Mouse (Mus musculus) spleen, adult 2 months (tissue): ENCODE results near the gene Gan. TPM values are rescaled to one million over a fixed set of nuclear protein-coding genes. Genes with fewer than 3 reads are reported as not detected.

Source experiments
- DNase-seq, 2 experiments: peaks; one replicate each; pipeline versions ENCODE4 v3.0.0 to v3.0.0-alpha.2; 2012 to 2021; ENCODE audit warnings: low spot score in 2 of 2, low read depth in 1 of 2
- H3K27ac ChIP-seq: fragments of 200-500 bp; 2 replicates; pipeline ENCODE4 v1.5.1; 2012; ENCODE audit warnings: low read length, inconsistent platforms; ENCODE audit not compliant: insufficient read depth
- H3K27me3 ChIP-seq: fragments of 200-500 bp; 2 replicates; pipeline ENCODE4 v1.6.1; 2012; ENCODE audit warnings: mild to moderate bottlenecking, moderate library complexity, low read length, inconsistent platforms; ENCODE audit not compliant: control insufficient read depth, insufficient read depth
- H3K36me3 ChIP-seq: fragments of 200-500 bp; 2 replicates; pipeline ENCODE4 v1.6.1; 2012; ENCODE audit warnings: mild to moderate bottlenecking, low read length, inconsistent platforms; ENCODE audit not compliant: control insufficient read depth, insufficient read depth
- H3K4me1 ChIP-seq: fragments of 200-500 bp; 2 replicates; pipeline ENCODE4 v1.6.1; 2011; ENCODE audit warnings: inconsistent platforms; ENCODE audit not compliant: control insufficient read depth, insufficient read depth, insufficient read length
- H3K4me3 ChIP-seq: fragments of 200-500 bp; 2 replicates; pipeline ENCODE4 v1.5.1; 2011; ENCODE audit warnings: mild to moderate bottlenecking, inconsistent platforms; ENCODE audit not compliant: insufficient read depth, insufficient read length; ENCODE audit errors: extremely low read depth
- CTCF ChIP-seq: fragments of 200-500 bp; IDR thresholded peaks from 2 replicates; pipeline ENCODE4 v1.5.1; 2011; ENCODE audit warnings: mild to moderate bottlenecking, inconsistent platforms; ENCODE audit not compliant: insufficient read depth, insufficient read length, insufficient replicate concordance; ENCODE audit errors: extremely low read depth
- POLR2A ChIP-seq: fragments of 200-500 bp; IDR thresholded peaks from 2 replicates; pipeline ENCODE4 v1.6.1; 2011; ENCODE audit warnings: low read depth, low read length, inconsistent platforms
- whole genome bisulfite sequencing: fragments of 180-500 bp; shearing (Covaris S2); methylation state at CpG from one replicate; pipeline ENCODE4 v1.1.7; 2018; 5-methylcytosine and 5-hydroxymethylcytosine counted together
- polyA plus RNA-seq: library from polyadenylated mRNA; depleted of rRNA; stranded (reverse); fragments of >200 nt; gene quantifications from 2 replicates; pipeline ENCODE4 v1.2.3, GENCODE M21; 2012

Gene Gan
- polyA plus RNA-seq, 1 experiment, result 2.9 TPM

- Histone ChIP-seq H3K27me3 (no peaks in the 10 kb centered on the region), H3K27ac (no peak overlapping the region; the same call in 1 of the 2 replicates), H3K36me3 (peaks cover 10% of the 10 kb centered on the region; the same call in 1 of the 2 replicates), H3K4me1 (peaks cover 4% of the 10 kb centered on the region; the same call in 1 of the 2 replicates), H3K4me3 (no peak overlapping the region)
- no peak for DNase-seq
- 94% methylated on average over 6 of the region's 6 CpGs for WGBS
- TF ChIP-seq CTCF (no peak), POLR2A (no peak)
Observed at GRCm38 (mm10) chr8:117197551-117197950, 39.6 kb downstream of the Gan start.

GRCm38 (mm10) chr8:117198141-117198935, 40.4 kb downstream of the Gan start:
- peaks cover 4% of the 10 kb centered on the region; the same call in 1 of the 2 replicates for H3K4me1 ChIP-seq
- peaks cover 10% of the 10 kb centered on the region; the same call in 1 of the 2 replicates for H3K36me3 ChIP-seq
- DNase-seq, result peak; percentile 69 to 85
- TF ChIP-seq CTCF, result peak; percentile 67; the same call in 1 of the 2 replicates
- TF ChIP-seq POLR2A, result no peak
- 24% methylated on average over 20 of the region's 20 CpGs for WGBS
- peak overlapping the region; percentile 14; the same call in 1 of the 2 replicates for H3K4me3 ChIP-seq
- no peaks in the 10 kb centered on the region for H3K27me3 ChIP-seq
- H3K27ac ChIP-seq, result peak overlapping the region; percentile 36

- 86% methylated on average over 6 of the region's 6 CpGs for WGBS
- peaks cover 4% of the 10 kb centered on the region; the same call in 1 of the 2 replicates for H3K4me1 ChIP-seq
Observed at GRCm38 (mm10) chr8:117199658-117200057, 41.7 kb downstream of the Gan start.

GRCm38 (mm10) chr8:117200346-117200745, 42.4 kb downstream of the Gan start:
- TF ChIP-seq POLR2A (no peak), CTCF (no peak)
- whole genome bisulfite sequencing, result 83% methylated on average over 13 of the region's 13 CpGs
- Histone ChIP-seq H3K4me1 (peaks cover 4% of the 10 kb centered on the region; the same call in 1 of the 2 replicates), H3K36me3 (peaks cover 9% of the 10 kb centered on the region), H3K4me3 (no peak overlapping the region), H3K27me3 (no peaks in the 10 kb centered on the region), H3K27ac (peak overlapping the region; percentile 51; the same call in 1 of the 2 replicates)
- DNase-seq, result no peak

More at GRCm38 (mm10) chr8:117199658-117200057, 41.7 kb downstream of the Gan start:
- Histone ChIP-seq H3K27ac (no peak overlapping the region), H3K4me3 (no peak overlapping the region), H3K27me3 (no peaks in the 10 kb centered on the region), H3K36me3 (peaks cover 9% of the 10 kb centered on the region)
- no peak for DNase-seq
- no peak for TF ChIP-seq POLR2A
- TF ChIP-seq CTCF, result no peak

GRCm38 (mm10) chr8:117200803-117201202, 42.9 kb downstream of the Gan start:
- TF ChIP-seq CTCF (no peak), POLR2A (no peak)
- Histone ChIP-seq H3K4me3 (no peak overlapping the region), H3K27ac (peak overlapping the region; percentile 64; the same call in 1 of the 2 replicates), H3K27me3 (no peaks in the 10 kb centered on the region), H3K4me1 (peaks cover 4% of the 10 kb centered on the region; the same call in 1 of the 2 replicates), H3K36me3 (peaks cover 9% of the 10 kb centered on the region)
- DNase-seq, result no peak
- 84% methylated on average over 9 of the region's 9 CpGs for whole genome bisulfite sequencing

- H3K27me3 ChIP-seq, result no peaks in the 10 kb centered on the region
- WGBS, result 45% methylated on average over 19 of the region's 19 CpGs
- peak overlapping the region; percentile 64 for H3K27ac ChIP-seq
- TF ChIP-seq POLR2A (no peak), CTCF (no peak)
- no peak for DNase-seq
- peaks cover 4% of the 10 kb centered on the region; the same call in 1 of the 2 replicates for H3K4me1 ChIP-seq
- H3K4me3 ChIP-seq, result no peak overlapping the region
- peaks cover 9% of the 10 kb centered on the region for H3K36me3 ChIP-seq
Observed at GRCm38 (mm10) chr8:117201221-117202017, 43.5 kb downstream of the Gan start.
